Comparison of ENCODE assay signal across 11 mouse cellular contexts in the genomic region with DNA sequence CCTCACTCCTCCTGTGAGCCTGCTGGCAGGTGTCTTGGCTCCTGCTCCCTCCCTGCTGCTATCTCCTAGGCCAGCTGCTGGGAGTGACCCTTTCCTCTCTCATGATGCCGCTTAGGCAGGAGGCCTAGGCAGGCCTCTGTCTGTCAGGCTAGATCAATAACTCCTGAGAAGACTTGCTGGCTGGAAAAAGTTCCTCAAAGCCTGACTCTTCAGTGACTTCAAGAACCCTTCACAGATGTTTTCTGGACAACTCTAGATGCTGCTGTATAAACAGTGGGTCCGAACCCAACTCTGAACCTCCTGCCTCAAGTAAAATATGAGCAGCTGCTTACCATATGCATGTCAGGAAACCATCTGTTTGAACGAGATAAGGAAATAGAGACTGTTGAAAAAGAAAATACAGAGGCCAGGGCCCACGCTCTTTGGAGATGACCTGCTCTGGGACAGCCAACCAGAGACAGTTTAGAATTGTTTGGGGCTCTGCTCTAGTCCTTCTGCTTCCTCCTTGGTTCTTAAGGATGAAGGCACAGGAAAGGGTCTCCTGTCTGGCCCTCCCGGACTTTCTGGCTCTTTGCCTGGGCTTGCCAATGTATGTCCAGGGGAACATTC. TPM values are rescaled to one million over a fixed set of nuclear protein-coding genes. Genes with fewer than 3 reads are reported as not detected.
DNase-seq lines count a peak whose midpoint lies in the region; ATAC-seq and TF ChIP-seq lines count a peak whose summit lies in the region.
"Had no signal": no experiment of that assay in that cellular context is flagged by ENCODE, and none has a peak within 500 bp of the region (broad histone marks: within the 10 kb centered on the region; RNA-seq: fewer than 3 reads in every experiment).

Epb42 (minus strand) TSS at position 340 of the 609 bp plus-strand sequence.

- no peak for TF ChIP-seq CTCF in bone marrow, adult 2 months (IDR thresholded peaks at IDR 0.05; ENCODE audit: control insufficient read depth, insufficient read depth, low read length)
- no peak for TF ChIP-seq CTCF in spleen, adult 2 months (IDR thresholded peaks at IDR 0.05; ENCODE audit: extremely low read depth, insufficient read depth, insufficient read length, insufficient replicate concordance)

- no peak within 1 kb of the TSS for H3K4me3 ChIP-seq in heart, embryonic 15.5 days
- peak within 1 kb of the TSS; percentile 76 for H3K4me3 ChIP-seq in bone marrow, adult 2 months (replicated peaks; ENCODE audit: control insufficient read depth, low read depth, low read length)
- no peak within 1 kb of the TSS for H3K4me3 ChIP-seq in spleen, adult 2 months (ENCODE audit: extremely low read depth, insufficient read depth, insufficient read length)
- H3K4me3 ChIP-seq: midbrain, embryonic 15.5 days had no signal

- no peak for TF ChIP-seq POLR2A in bone marrow, adult 2 months (IDR thresholded peaks at IDR 0.05; ENCODE audit: borderline replicate concordance, control insufficient read depth, low read depth, low read length)
- TF ChIP-seq POLR2A in spleen, adult 2 months (IDR thresholded peaks at IDR 0.05; ENCODE audit: low read depth, low read length) = no peak

- no peaks in the 10 kb centered on the region for H3K4me1 ChIP-seq in heart, embryonic 15.5 days (replicated peaks)
- H3K4me1 ChIP-seq in bone marrow, adult 2 months (ENCODE audit: control insufficient read depth, insufficient read depth, low read length) = no peaks in the 10 kb centered on the region
- H3K4me1 ChIP-seq in spleen, adult 2 months (ENCODE audit: control insufficient read depth, insufficient read depth, insufficient read length) = no peaks in the 10 kb centered on the region
- H3K4me1 ChIP-seq: midbrain, embryonic 15.5 days had no signal

- H3K27ac ChIP-seq in heart, embryonic 15.5 days = no peak within 1 kb of the TSS
- peak within 1 kb of the TSS; percentile 93 for H3K27ac ChIP-seq in bone marrow, adult 2 months (ENCODE audit: control insufficient read depth, insufficient read depth, low read depth, low read length, poor library complexity)
- peak within 1 kb of the TSS; percentile 45; the same call in 1 of the 2 replicates for H3K27ac ChIP-seq in spleen, adult 2 months (ENCODE audit: insufficient read depth, low read length)
- H3K27ac ChIP-seq: midbrain, embryonic 15.5 days had no signal

- DNase-seq in heart, postnatal 14 days = no peak
- DNase-seq in spleen, adult 2 months (ENCODE audit: low read depth in 1 of 2, low spot score in 2 of 2) = no peak
- no peak for DNase-seq in cerebellum, postnatal 4 days (ENCODE audit: low spot score in 2 of 2)
- no peak for DNase-seq in urinary bladder, postnatal 10 days (ENCODE audit: low spot score)
- DNase-seq: cerebellum, adult 11 months; kidney, postnatal 36 days had no signal

- intact Hi-C loops in heart, postnatal 14 days (cut with DNase I) = no loop called here

- peak; percentile 53 for ATAC-seq in heart, embryonic 15.5 days (replicated peaks; ENCODE audit: insufficient number of reproducible peaks, insufficient read depth, low FRiP score, low read depth)
- peak; percentile 95 for ATAC-seq in erythroid progenitor cell, adult 5-6 weeks (replicated peaks; ENCODE audit: low FRiP score, poor library complexity, severe bottlenecking)
- ATAC-seq: midbrain, embryonic 15.5 days had no signal

- H3K4me2 ChIP-seq in heart, embryonic 15.5 days = no peak within 1 kb of the TSS
- H3K4me2 ChIP-seq: midbrain, embryonic 15.5 days had no signal

- no peaks in the 10 kb centered on the region for H3K27me3 ChIP-seq in heart, embryonic 15.5 days
- H3K27me3 ChIP-seq in spleen, adult 2 months (ENCODE audit: control insufficient read depth, insufficient read depth, low read length) = no peaks in the 10 kb centered on the region
- H3K27me3 ChIP-seq: midbrain, embryonic 15.5 days had no signal

- 50% methylated on average over 5 of the region's 5 CpGs for WGBS in heart, embryonic 15.5 days
- WGBS in bone marrow, adult 2 months = 31% methylated on average over 5 of the region's 5 CpGs
- 47% methylated on average over 5 of the region's 5 CpGs for WGBS in spleen, adult 2 months

- H3K9ac ChIP-seq in heart, embryonic 15.5 days = no peak within 1 kb of the TSS
- H3K9ac ChIP-seq: midbrain, embryonic 15.5 days had no signal

- no peaks in the 10 kb centered on the region for H3K9me3 ChIP-seq in heart, embryonic 15.5 days (replicated peaks)
- H3K9me3 ChIP-seq: midbrain, embryonic 15.5 days had no signal

- H3K36me3 ChIP-seq in heart, embryonic 15.5 days = no peaks in the 10 kb centered on the region
- no peaks in the 10 kb centered on the region for H3K36me3 ChIP-seq in spleen, adult 2 months (ENCODE audit: control insufficient read depth, insufficient read depth, low read length)
- H3K36me3 ChIP-seq: midbrain, embryonic 15.5 days had no signal

RNA-seq across cellular contexts. Expression of gene Epb42, which starts in this region (rescaled TPM):
- 1.8 and 5.5 TPM in 2 replicates for polyA plus RNA-seq in heart, embryonic 15.5 days (2015; fragmentation: Nextera tagmentation; extraction: Ambion mirVana)
- 1 to 10 TPM; 1.1 to 1.3 TPM for total RNA-seq in heart, postnatal 14 days (2021)
- 136 and 167 TPM in 2 replicates for polyA plus RNA-seq in bone marrow, adult 2 months (2011; ENCODE audit: insufficient read depth, insufficient read length, low replicate concordance, missing spikeins)
- total RNA-seq in erythroid progenitor cell, adult 5-6 weeks (2015; ENCODE audit: low replicate concordance) = 853 and 981 TPM in 2 replicates
- total RNA-seq in erythroid progenitor cell, adult 5-6 weeks (2017; ENCODE audit: low replicate concordance) = 806 and 856 TPM in 2 replicates
- polyA plus RNA-seq in spleen, adult 2 months (2012; rRNA removed) = 23.4 and 37.1 TPM in 2 replicates
- polyA plus RNA-seq: testis, adult 2 months had no signal

Comparison
In these comparisons a context has a peak if more than half of its experiments do, and no peak if none do; other contexts are left out.
1. RNA of gene Epb42 (total RNA-seq): 806 to 981 TPM in erythroid progenitor cell, adult 5-6 weeks; 1.1 to 1.3 TPM in heart, postnatal 14 days; every median in the first group is over 100 times any median in the second.